Comparison of ENCODE assay signal across 10 mouse cellular contexts in genomic region chr19:32030430-32030829, GRCm38 (mm10).
DNase-seq lines count a peak whose midpoint lies in the region; ATAC-seq and TF ChIP-seq lines count a peak whose summit lies in the region.
"Had no signal": no experiment of that assay in that cellular context is flagged by ENCODE, and none has a peak within 500 bp of the region (broad histone marks: within the 10 kb centered on the region; RNA-seq: fewer than 3 reads in every experiment).

No protein-coding gene starts in this region.

- peak; percentile 11 to 90 (median 80); a peak in 4 of 6 replicates for TF ChIP-seq CTCF in MEL (IDR thresholded peaks at IDR 0.05 in 2 of 3, conservative IDR thresholded peaks at IDR 0.05 in 1 of 3; ENCODE audit: control insufficient read depth in 1 of 3, insufficient read depth in 1 of 3, low read depth in 2 of 3, low read length in 3 of 3, poor library complexity in 1 of 3, severe bottlenecking in 1 of 3)

- no peak overlapping the region for H3K4me2 ChIP-seq in intestine, embryonic 15.5 days (replicated peaks)
- no peak overlapping the region for H3K4me2 ChIP-seq in intestine, embryonic 16.5 days (ENCODE audit: low read depth, low read length)
- H3K4me2 ChIP-seq in midbrain, embryonic 14.5 days (ENCODE audit: low read length): no peak overlapping the region
- H3K4me2 ChIP-seq: embryonic facial prominence, embryonic 12.5 days; lung, embryonic 15.5 days had no signal

- WGBS in intestine, embryonic 15.5 days: 0% methylated on average over 1 of the region's 1 CpGs
- WGBS in intestine, embryonic 16.5 days: 0% methylated on average over 1 of the region's 1 CpGs
- WGBS in midbrain, embryonic 14.5 days: 7% methylated on average over 1 of the region's 1 CpGs

- no peak for TF ChIP-seq POLR2A in MEL (IDR thresholded peaks at IDR 0.05; ENCODE audit: control insufficient read depth in 1 of 2, insufficient read depth in 1 of 2, low read depth in 1 of 2, low read length in 2 of 2, poor library complexity in 1 of 2)

- no peak overlapping the region for H3K27ac ChIP-seq in intestine, embryonic 15.5 days
- no peak overlapping the region for H3K27ac ChIP-seq in intestine, embryonic 16.5 days (ENCODE audit: low read length)
- H3K27ac ChIP-seq in MEL (ENCODE audit: control insufficient read depth, low read depth, low read length): no peak overlapping the region
- H3K27ac ChIP-seq in midbrain, embryonic 14.5 days (replicated peaks; ENCODE audit: low read depth, low read length): no peak overlapping the region
- H3K27ac ChIP-seq: embryonic facial prominence, embryonic 12.5 days; lung, embryonic 15.5 days had no signal

- no peaks in the 10 kb centered on the region for H3K9me3 ChIP-seq in intestine, embryonic 15.5 days
- H3K9me3 ChIP-seq in intestine, embryonic 16.5 days (ENCODE audit: control insufficient read depth, low read length): no peaks in the 10 kb centered on the region
- no peaks in the 10 kb centered on the region for H3K9me3 ChIP-seq in MEL (replicated peaks; ENCODE audit: insufficient read depth, low read length)
- H3K9me3 ChIP-seq in midbrain, embryonic 14.5 days (ENCODE audit: control insufficient read depth, low read length): no peaks in the 10 kb centered on the region
- H3K9me3 ChIP-seq: embryonic facial prominence, embryonic 12.5 days; lung, embryonic 15.5 days had no signal

- no peak overlapping the region for H3K4me3 ChIP-seq in intestine, embryonic 15.5 days (replicated peaks)
- H3K4me3 ChIP-seq in intestine, embryonic 16.5 days (ENCODE audit: low read length): no peak overlapping the region
- H3K4me3 ChIP-seq in MEL (ENCODE audit: control insufficient read depth in 1 of 2, insufficient read depth in 1 of 2, low read depth in 2 of 2, low read length in 2 of 2): no peak overlapping the region
- no peak overlapping the region for H3K4me3 ChIP-seq in midbrain, embryonic 14.5 days (replicated peaks; ENCODE audit: low read depth, low read length)
- H3K4me3 ChIP-seq: embryonic facial prominence, embryonic 12.5 days; lung, embryonic 15.5 days had no signal

- ATAC-seq in intestine, embryonic 15.5 days: peak; percentile 53; the same call in 1 of the 2 replicates
- no peak for ATAC-seq in intestine, embryonic 16.5 days
- peak; percentile 67 for ATAC-seq in erythroblast, adult 5-6 weeks (replicated peaks; ENCODE audit: low FRiP score, poor library complexity, severe bottlenecking)
- no peak for ATAC-seq in midbrain, embryonic 14.5 days (ENCODE audit: low FRiP score, low TSS enrichment)

- no peaks in the 10 kb centered on the region for H3K79me2 ChIP-seq in MEL (ENCODE audit: control insufficient read depth, insufficient read depth, low read length, poor library complexity)

- no peaks in the 10 kb centered on the region for H3K27me3 ChIP-seq in intestine, embryonic 15.5 days (replicated peaks)
- no peaks in the 10 kb centered on the region for H3K27me3 ChIP-seq in intestine, embryonic 16.5 days (replicated peaks; ENCODE audit: control insufficient read depth, insufficient read depth, low read length)
- H3K27me3 ChIP-seq in MEL (ENCODE audit: control insufficient read depth in 1 of 2, insufficient read depth in 2 of 2, low read length in 2 of 2): no peaks in the 10 kb centered on the region
- H3K27me3 ChIP-seq in midbrain, embryonic 14.5 days (ENCODE audit: control insufficient read depth, insufficient read depth, low read length): no peaks in the 10 kb centered on the region
- H3K27me3 ChIP-seq: embryonic facial prominence, embryonic 12.5 days; lung, embryonic 15.5 days had no signal

- peak; percentile 87 for TF ChIP-seq RAD21 in MEL (IDR thresholded peaks at IDR 0.05; ENCODE audit: low read depth, low read length)

- no peak for TF ChIP-seq EP300 in MEL (IDR thresholded peaks at IDR 0.05; ENCODE audit: low read depth in 1 of 2, low read length in 2 of 2)

- no peak overlapping the region for H3K9ac ChIP-seq in intestine, embryonic 15.5 days
- no peak overlapping the region for H3K9ac ChIP-seq in intestine, embryonic 16.5 days (ENCODE audit: low read depth, low read length)
- no peak overlapping the region for H3K9ac ChIP-seq in MEL (ENCODE audit: control insufficient read depth, low read depth, low read length, poor library complexity, severe bottlenecking)
- no peak overlapping the region for H3K9ac ChIP-seq in midbrain, embryonic 14.5 days (replicated peaks; ENCODE audit: low read length)
- H3K9ac ChIP-seq: embryonic facial prominence, embryonic 12.5 days; lung, embryonic 15.5 days had no signal

- H3K36me3 ChIP-seq in intestine, embryonic 15.5 days: no peaks in the 10 kb centered on the region
- H3K36me3 ChIP-seq in intestine, embryonic 16.5 days (ENCODE audit: control insufficient read depth, insufficient read depth, low read length): no peaks in the 10 kb centered on the region
- no peaks in the 10 kb centered on the region for H3K36me3 ChIP-seq in MEL (ENCODE audit: control insufficient read depth in 1 of 2, insufficient read depth in 2 of 2, low read length in 2 of 2)
- no peaks in the 10 kb centered on the region for H3K36me3 ChIP-seq in midbrain, embryonic 14.5 days (ENCODE audit: control insufficient read depth, insufficient read depth, low read length)
- H3K36me3 ChIP-seq: embryonic facial prominence, embryonic 12.5 days; lung, embryonic 15.5 days had no signal

- DNase-seq in A20 (ENCODE audit: low read depth, low spot score) (peak; percentile 76), MEL (ENCODE audit: low read depth, low spot score) (peak; percentile 81)
- peak; percentile 66 for DNase-seq in kidney, adult 9 months
- peak; percentile 85 for DNase-seq in midbrain, embryonic 14.5 days
- no peak for DNase-seq in ovary, postnatal 10 days (ENCODE audit: low spot score)

- no peaks in the 10 kb centered on the region for H3K4me1 ChIP-seq in intestine, embryonic 15.5 days (replicated peaks)
- no peaks in the 10 kb centered on the region for H3K4me1 ChIP-seq in intestine, embryonic 16.5 days (ENCODE audit: control insufficient read depth, insufficient read depth, low read length)
- H3K4me1 ChIP-seq in MEL (ENCODE audit: control insufficient read depth in 1 of 2, insufficient read depth in 2 of 2, low read length in 2 of 2): no peaks in the 10 kb centered on the region
- no peaks in the 10 kb centered on the region for H3K4me1 ChIP-seq in midbrain, embryonic 14.5 days (ENCODE audit: control insufficient read depth, insufficient read depth, low read length)
- H3K4me1 ChIP-seq: embryonic facial prominence, embryonic 12.5 days; lung, embryonic 15.5 days had no signal

TF ChIP-seq in MEL, 35 proteins besides CTCF, POLR2A, EP300 and RAD21:
- TF ChIP-seq MYC (IDR thresholded peaks at IDR 0.05; ENCODE audit: low read depth, low read length): peak; percentile 82; the same call in 1 of the 2 replicates
- 0 out of 2 replicates have a peak, but pooled peaks have one; percentile 38 for TF ChIP-seq MAX (IDR thresholded peaks at IDR 0.05; ENCODE audit: low read length)
- TF ChIP-seq SIN3A (IDR thresholded peaks at IDR 0.05; ENCODE audit: low read length): no peak
- TF ChIP-seq ZC3H11A (IDR thresholded peaks at IDR 0.05; ENCODE audit: low read depth, low read length): peak; percentile 73
- no peak for TF ChIP-seq MAFK (IDR thresholded peaks at IDR 0.05; ENCODE audit: borderline replicate concordance, low read depth, low read length)
- no peak for TF ChIP-seq TBP (IDR thresholded peaks at IDR 0.05; ENCODE audit: low read depth, low read length)
- TF ChIP-seq SMC3 (IDR thresholded peaks at IDR 0.05; ENCODE audit: low read depth, low read length): peak; percentile 87
TF ChIP-seq in MEL: peak in this region for 4.

Comparison
In these comparisons a context has a peak if more than half of its experiments do, and no peak if none do; other contexts are left out.
1. ATAC-seq: peak in intestine, embryonic 15.5 days (single experiment) and erythroblast, adult 5-6 weeks (single experiment); none in intestine, embryonic 16.5 days (single experiment) and midbrain, embryonic 14.5 days (single experiment).